31 mouse cellular contexts compared by ENCODE assay signal in the genomic region with DNA sequence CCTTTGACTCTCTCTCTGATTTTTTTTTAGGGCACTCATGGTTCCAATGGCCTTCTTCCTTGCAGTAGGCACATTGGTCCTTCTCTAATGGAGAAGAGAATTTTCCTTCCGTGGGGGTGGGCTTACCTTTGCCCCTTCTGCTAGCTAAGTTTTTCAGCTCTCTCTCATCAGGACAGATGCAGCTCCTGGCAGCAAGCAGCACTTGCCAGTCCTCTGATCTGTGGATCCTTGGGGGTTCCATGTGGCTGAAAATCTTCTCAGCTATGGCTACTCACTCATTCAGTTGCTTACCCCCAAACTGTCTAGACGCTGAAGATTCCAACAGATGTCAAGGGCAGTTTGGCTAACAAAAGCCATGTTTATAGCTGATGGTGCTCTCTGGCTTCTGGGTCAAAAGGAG. TPM values are rescaled to one million over a fixed set of nuclear protein-coding genes. Genes with fewer than 3 reads are reported as not detected.
A peak's percentile ranks its signal among the peaks of the same experiment; 100 is the strongest.
DNase-seq lines count a peak whose midpoint lies in the region; ATAC-seq and TF ChIP-seq lines count a peak whose summit lies in the region.
"Had no signal": no experiment of that assay in that cellular context is flagged by ENCODE, and none has a peak within 500 bp of the region (broad histone marks: within the 10 kb centered on the region; RNA-seq: fewer than 3 reads in every experiment).

No protein-coding gene starts in this region.

- H3K4me1 ChIP-seq in heart, embryonic 10.5 days, result peaks cover 21% of the 10 kb centered on the region
- peaks cover 10% of the 10 kb centered on the region; the same call in 1 of the 2 replicates for H3K4me1 ChIP-seq in liver, postnatal 0 days (ENCODE audit: insufficient read depth)
- H3K4me1 ChIP-seq in liver, embryonic 12.5 days, result peaks cover 60% of the 10 kb centered on the region

- no peaks in the 10 kb centered on the region for H3K36me3 ChIP-seq in heart, embryonic 10.5 days
- H3K36me3 ChIP-seq in liver, postnatal 0 days (replicated peaks; ENCODE audit: insufficient read depth, low read length), result no peaks in the 10 kb centered on the region
- H3K36me3 ChIP-seq in liver, embryonic 12.5 days, result no peaks in the 10 kb centered on the region
- H3K36me3 ChIP-seq: embryonic facial prominence, embryonic 13.5 days; embryonic facial prominence, embryonic 15.5 days; forebrain, embryonic 10.5 days; forebrain, embryonic 12.5 days; G1E had no signal

- H3K27me3 ChIP-seq in heart, embryonic 10.5 days (ENCODE audit: insufficient read depth, poor library complexity, severe bottlenecking), result no peaks in the 10 kb centered on the region
- no peaks in the 10 kb centered on the region for H3K27me3 ChIP-seq in liver, postnatal 0 days (ENCODE audit: insufficient read depth, low read length)
- no peaks in the 10 kb centered on the region for H3K27me3 ChIP-seq in liver, embryonic 12.5 days (replicated peaks)
- H3K27me3 ChIP-seq: embryonic facial prominence, embryonic 13.5 days; embryonic facial prominence, embryonic 15.5 days; forebrain, embryonic 12.5 days; Patski had no signal

- H3K4me2 ChIP-seq in liver, postnatal 0 days (ENCODE audit: low read depth, low read length), result no peak overlapping the region
- no peak overlapping the region for H3K4me2 ChIP-seq in liver, embryonic 12.5 days
- H3K4me2 ChIP-seq: embryonic facial prominence, embryonic 13.5 days; embryonic facial prominence, embryonic 15.5 days; forebrain, embryonic 12.5 days had no signal

- no peak for ATAC-seq in liver, postnatal 0 days
- no peak for ATAC-seq in liver, embryonic 12.5 days
- ATAC-seq: CD4-positive, CD25-positive, alpha-beta regulatory T cell, adult 4 months; forebrain, embryonic 14.5 days; forebrain, embryonic 16.5 days; Patski had no signal

- no peak for TF ChIP-seq EP300 in liver, postnatal 0 days (IDR thresholded peaks at IDR 0.05; ENCODE audit: low read depth)

- no peak for TF ChIP-seq CTCF in liver, postnatal 0 days (IDR thresholded peaks at IDR 0.05; ENCODE audit: low read depth)

- peak; percentile 51 for DNase-seq in heart, embryonic 10.5 days (ENCODE audit: low spot score)
- DNase-seq in heart, adult 18-20 months, result no peak
- DNase-seq in liver, postnatal 0 days, result peak; percentile 4
- DNase-seq in T-cell, adult 2 months (ENCODE audit: low spot score), result no peak
- DNase-seq: adrenal gland, adult 2 months; adrenal gland, postnatal 10 days; adrenal gland, postnatal 25 days; B cell, adult 2 months; cerebellum, adult 11 months; cerebellum, adult 18-20 months; cerebellum, adult 8-10 months; cerebellum, adult 9-11 months; cerebellum, postnatal 14 days; cerebellum, postnatal 36 days; embryo, embryonic 11 days had no signal

- H3K9me3 ChIP-seq in heart, embryonic 10.5 days, result no peaks in the 10 kb centered on the region
- H3K9me3 ChIP-seq in liver, postnatal 0 days (ENCODE audit: low read length), result no peaks in the 10 kb centered on the region
- H3K9me3 ChIP-seq in liver, embryonic 12.5 days (replicated peaks), result no peaks in the 10 kb centered on the region
- H3K9me3 ChIP-seq: embryonic facial prominence, embryonic 13.5 days; embryonic facial prominence, embryonic 15.5 days; forebrain, embryonic 10.5 days; forebrain, embryonic 12.5 days had no signal

- 84% methylated on average over 2 of the region's 2 CpGs for WGBS in heart, embryonic 10.5 days
- 67% methylated on average over 2 of the region's 2 CpGs for WGBS in liver, postnatal 0 days (ENCODE audit: insufficient replicate concordance)
- WGBS in liver, embryonic 12.5 days (ENCODE audit: insufficient replicate concordance), result 69% methylated on average over 2 of the region's 2 CpGs

- no peak overlapping the region for H3K9ac ChIP-seq in liver, postnatal 0 days (replicated peaks)
- no peak overlapping the region for H3K9ac ChIP-seq in liver, embryonic 12.5 days
- H3K9ac ChIP-seq: embryonic facial prominence, embryonic 13.5 days; embryonic facial prominence, embryonic 15.5 days; forebrain, embryonic 12.5 days had no signal

- no peak overlapping the region for H3K4me3 ChIP-seq in heart, embryonic 10.5 days
- H3K4me3 ChIP-seq in liver, postnatal 0 days (ENCODE audit: low read depth, low read length), result no peak overlapping the region
- H3K4me3 ChIP-seq in liver, embryonic 12.5 days, result no peak overlapping the region
- H3K4me3 ChIP-seq: embryonic facial prominence, embryonic 13.5 days; embryonic facial prominence, embryonic 15.5 days; erythroblast, embryonic 14.5 days; forebrain, embryonic 10.5 days; forebrain, embryonic 12.5 days had no signal

- H3K27ac ChIP-seq in heart, embryonic 10.5 days, result no peak overlapping the region
- H3K27ac ChIP-seq in liver, postnatal 0 days (ENCODE audit: low read depth), result no peak overlapping the region
- no peak overlapping the region for H3K27ac ChIP-seq in liver, embryonic 12.5 days
- H3K27ac ChIP-seq: embryonic facial prominence, embryonic 13.5 days; embryonic facial prominence, embryonic 15.5 days; forebrain, embryonic 10.5 days; forebrain, embryonic 12.5 days had no signal

RNA-seq across cellular contexts. Expression of a gene that starts 2.3 kb away (rescaled TPM):
- polyA plus RNA-seq in heart, embryonic 10.5 days (2016; fragmentation: Nextera tagmentation; extraction: Ambion mirVana), result 70.8 and 82.0 TPM in 2 replicates
- total RNA-seq in heart, adult 18-20 months (2021), result 10 to 100 TPM; 46.8 to 57.9 TPM
- 73.8 and 76.9 TPM in 2 replicates for polyA plus RNA-seq in liver, postnatal 0 days (2015; fragmentation: Nextera tagmentation; extraction: Ambion mirVana)
- polyA plus RNA-seq in liver, embryonic 12.5 days (2016; fragmentation: Nextera tagmentation; extraction: Ambion mirVana), result 71.2 and 76.7 TPM in 2 replicates

RNA-seq across cellular contexts. Expression of a gene that starts 23.7 kb away (rescaled TPM):
- polyA plus RNA-seq in heart, embryonic 10.5 days (2016; fragmentation: Nextera tagmentation; extraction: Ambion mirVana), result 4.3 and 8.4 TPM in 2 replicates
- total RNA-seq in heart, adult 18-20 months (2021), result 1 to 10 TPM; 2.9 to 3.7 TPM
- 4.4 and 4.5 TPM in 2 replicates for polyA plus RNA-seq in liver, postnatal 0 days (2015; fragmentation: Nextera tagmentation; extraction: Ambion mirVana)
- polyA plus RNA-seq in liver, embryonic 12.5 days (2016; fragmentation: Nextera tagmentation; extraction: Ambion mirVana), result 10.4 and 13.2 TPM in 2 replicates
- polyA plus RNA-seq: G1E had no signal

RNA-seq across cellular contexts. Expression of a gene that starts 25.0 kb away (rescaled TPM):
- polyA plus RNA-seq in heart, embryonic 10.5 days (2016; fragmentation: Nextera tagmentation; extraction: Ambion mirVana), result not detected in 2 replicates
- not detected for total RNA-seq in heart, adult 18-20 months (2021)
- not detected in 2 replicates for polyA plus RNA-seq in liver, postnatal 0 days (2015; fragmentation: Nextera tagmentation; extraction: Ambion mirVana)
- polyA plus RNA-seq in liver, embryonic 12.5 days (2016; fragmentation: Nextera tagmentation; extraction: Ambion mirVana), result not detected in 2 replicates
- total RNA-seq: adrenal gland, adult 2 months; adrenal gland, postnatal 10 days; adrenal gland, postnatal 25 days; adrenal gland, postnatal 4 days; CH12.LX; common myeloid progenitor, adult 5-6 weeks; G1E had no signal
- polyA plus RNA-seq: adrenal gland, adult 2 months; brain, embryonic 14.5 days; CD4-positive, CD25-positive, alpha-beta regulatory T cell, adult 4 months; embryonic facial prominence, embryonic 11.5 days; embryonic facial prominence, embryonic 13.5 days; embryonic facial prominence, embryonic 15.5 days; erythroblast, embryonic 14.5 days; forebrain, embryonic 10.5 days; forebrain, embryonic 12.5 days; forebrain, embryonic 14.5 days; forebrain, embryonic 16.5 days; G1E; Patski had no signal

RNA-seq across cellular contexts. Expression of a gene that starts 27.7 kb away (rescaled TPM):
- not detected in 2 replicates for polyA plus RNA-seq in heart, embryonic 10.5 days (2016; fragmentation: Nextera tagmentation; extraction: Ambion mirVana)
- total RNA-seq in heart, adult 18-20 months (2021), result under 1 TPM in 1 of 2 experiments, not detected in 1; 0.51 TPM
- polyA plus RNA-seq in liver, postnatal 0 days (2015; fragmentation: Nextera tagmentation; extraction: Ambion mirVana), result 0.11 TPM in 1 of 2 replicates, not detected in the other
- not detected in 2 replicates for polyA plus RNA-seq in liver, embryonic 12.5 days (2016; fragmentation: Nextera tagmentation; extraction: Ambion mirVana)
- total RNA-seq: CH12.LX; common myeloid progenitor, adult 5-6 weeks had no signal
- polyA plus RNA-seq: embryonic facial prominence, embryonic 11.5 days; erythroblast, embryonic 14.5 days; forebrain, embryonic 10.5 days; forebrain, embryonic 12.5 days; forebrain, embryonic 14.5 days; forebrain, embryonic 16.5 days; G1E; Patski had no signal

RNA-seq across cellular contexts. Expression of a gene that starts 29.3 kb away (rescaled TPM):
- polyA plus RNA-seq in heart, embryonic 10.5 days (2016; fragmentation: Nextera tagmentation; extraction: Ambion mirVana), result 0.55 and 0.71 TPM in 2 replicates
- under 1 TPM in 1 of 2 experiments, not detected in 1; 0.89 TPM for total RNA-seq in heart, adult 18-20 months (2021)
- polyA plus RNA-seq in liver, postnatal 0 days (2015; fragmentation: Nextera tagmentation; extraction: Ambion mirVana), result 0.70 and 1.3 TPM in 2 replicates
- polyA plus RNA-seq in liver, embryonic 12.5 days (2016; fragmentation: Nextera tagmentation; extraction: Ambion mirVana), result 0.36 and 0.77 TPM in 2 replicates
- total RNA-seq: CH12.LX; common myeloid progenitor, adult 5-6 weeks; G1E had no signal
- polyA plus RNA-seq: brain, embryonic 14.5 days; CD4-positive, CD25-positive, alpha-beta regulatory T cell, adult 4 months; embryonic facial prominence, embryonic 11.5 days; embryonic facial prominence, embryonic 13.5 days; embryonic facial prominence, embryonic 15.5 days; forebrain, embryonic 10.5 days; forebrain, embryonic 12.5 days; forebrain, embryonic 14.5 days; forebrain, embryonic 16.5 days; G1E; Patski had no signal

Comparison
In these comparisons a context has a peak if more than half of its experiments do, and no peak if none do; other contexts are left out.
1. DNase-seq: peak in heart, embryonic 10.5 days (single experiment) and liver, postnatal 0 days (single experiment); none in heart, adult 18-20 months (0 of 2) and T-cell, adult 2 months (single experiment).